Mouse (Mus musculus): ENCODE data around the gene Ggt6.

- TF ChIP-seq CTCF (IDR thresholded peaks at IDR 0.05; ENCODE audit: low read depth) (no peak), EP300 (IDR thresholded peaks at IDR 0.05; ENCODE audit: low read depth) (no peak)
Measured at GRCm38 (mm10) chr11:72475408-72475807, 40.1 kb downstream of the Ggt6 start.

Measured in heart, postnatal 0 days (tissue).